Mouse (Mus musculus): ENCODE results near the gene Thbs2. TPM values are rescaled to one million over a fixed set of nuclear protein-coding genes. Genes with fewer than 3 reads are reported as not detected.

Gene Thbs2
- total RNA-seq, 1 experiment: 4.5 TPM

GRCm38 (mm10) chr17:14696281-14696795 lies 2.3 kb upstream of the Thbs2 start:
- Histone ChIP-seq H3K27ac (ENCODE audit: insufficient read depth, low read depth, low read length, poor library complexity, severe bottlenecking) (no peak overlapping the region), H3K4me1 (ENCODE audit: control insufficient read depth in 2 of 2, insufficient read depth in 2 of 2, low read length in 2 of 2, poor library complexity in 1 of 2) (peaks cover 0 to 9% of the 10 kb centered on the region in 2 experiments; a peak in 2 of 4 replicates), H3K9me3 (ENCODE audit: control insufficient read depth, insufficient read depth, low read depth, low read length) (no peaks in the 10 kb centered on the region), H3K9ac (ENCODE audit: insufficient read depth, low read depth, low read length, poor library complexity, severe bottlenecking) (no peak overlapping the region), H3K4me3 (ENCODE audit: insufficient read depth in 1 of 2, low read depth in 1 of 2, low read length in 2 of 2, poor library complexity in 1 of 2, severe bottlenecking in 1 of 2) (no peak overlapping the region), H3K36me3 (ENCODE audit: control insufficient read depth, insufficient read depth, low read length, poor library complexity, severe bottlenecking) (no peaks in the 10 kb centered on the region)
- DNase-seq (ENCODE audit: low read depth, low spot score): no peak
- in situ Hi-C loops (cut with MboI; ENCODE audit: low sequenced_read_pairs in 2 of 2, unreplicated experiment in 2 of 2): no loop called here
- TF ChIP-seq MAFK (IDR thresholded peaks at IDR 0.05; ENCODE audit: insufficient read depth, low read depth, low read length) (no peak), HCFC1 (IDR thresholded peaks at IDR 0.05; ENCODE audit: borderline replicate concordance, insufficient read depth, low read length) (no peak), ZC3H11A (IDR thresholded peaks at IDR 0.05; ENCODE audit: borderline replicate concordance, low read depth, low read length) (no peak), CHD2 (IDR thresholded peaks at IDR 0.05; ENCODE audit: low read depth, low read length) (no peak), ZNF384 (IDR thresholded peaks at IDR 0.05; ENCODE audit: low read depth, low read length) (no peak)

GRCm38 (mm10) chr17:14693048-14693993 lies 714 bp downstream of the Thbs2 start:
- DNase-seq (ENCODE audit: low read depth, low spot score): peak; percentile 91
- no peak overlapping the region; the same call in 1 of the 2 replicates for H3K27ac ChIP-seq (ENCODE audit: insufficient read depth, low read depth, low read length, poor library complexity, severe bottlenecking)

GRCm38 (mm10) chr17:14691901-14692300 lies 2.1 kb downstream of the Thbs2 start:
- in situ Hi-C loops (cut with MboI; ENCODE audit: low sequenced_read_pairs in 2 of 2, unreplicated experiment in 2 of 2): no loop called here
- H3K4me1 ChIP-seq (ENCODE audit: control insufficient read depth in 2 of 2, insufficient read depth in 2 of 2, low read length in 2 of 2, poor library complexity in 1 of 2): peaks cover 0 to 9% of the 10 kb centered on the region in 2 experiments; a peak in 2 of 4 replicates

More at GRCm38 (mm10) chr17:14693048-14693993, 714 bp downstream of the Thbs2 start:
- Histone ChIP-seq H3K9ac (ENCODE audit: insufficient read depth, low read depth, low read length, poor library complexity, severe bottlenecking) (no peak overlapping the region), H3K36me3 (ENCODE audit: control insufficient read depth, insufficient read depth, low read length, poor library complexity, severe bottlenecking) (no peaks in the 10 kb centered on the region), H3K4me1 (ENCODE audit: control insufficient read depth in 2 of 2, insufficient read depth in 2 of 2, low read length in 2 of 2, poor library complexity in 1 of 2) (peaks cover 0 to 9% of the 10 kb centered on the region in 2 experiments; a peak in 2 of 4 replicates), H3K9me3 (ENCODE audit: control insufficient read depth, insufficient read depth, low read depth, low read length) (no peaks in the 10 kb centered on the region), H3K4me3 (ENCODE audit: insufficient read depth in 1 of 2, low read depth in 1 of 2, low read length in 2 of 2, poor library complexity in 1 of 2, severe bottlenecking in 1 of 2) (peak overlapping the region; percentile 4 to 15; a peak in 1 of 4 replicates)
- in situ Hi-C loops (cut with MboI; ENCODE audit: low sequenced_read_pairs in 2 of 2, unreplicated experiment in 2 of 2): no loop called here
- no peak for TF ChIP-seq ZC3H11A (IDR thresholded peaks at IDR 0.05; ENCODE audit: borderline replicate concordance, low read depth, low read length)
- TF ChIP-seq MAFK (IDR thresholded peaks at IDR 0.05; ENCODE audit: insufficient read depth, low read depth, low read length): no peak
- TF ChIP-seq HCFC1 (IDR thresholded peaks at IDR 0.05; ENCODE audit: borderline replicate concordance, insufficient read depth, low read length): no peak
- TF ChIP-seq CHD2 (IDR thresholded peaks at IDR 0.05; ENCODE audit: low read depth, low read length): no peak
- no peak for TF ChIP-seq ZNF384 (IDR thresholded peaks at IDR 0.05; ENCODE audit: low read depth, low read length)

GRCm38 (mm10) chr17:14691197-14691596 lies 2.8 kb downstream of the Thbs2 start:
- Histone ChIP-seq H3K9me3 (ENCODE audit: control insufficient read depth, insufficient read depth, low read depth, low read length) (no peaks in the 10 kb centered on the region), H3K4me3 (ENCODE audit: insufficient read depth in 1 of 2, low read depth in 1 of 2, low read length in 2 of 2, poor library complexity in 1 of 2, severe bottlenecking in 1 of 2) (no peak overlapping the region), H3K9ac (ENCODE audit: insufficient read depth, low read depth, low read length, poor library complexity, severe bottlenecking) (no peak overlapping the region), H3K4me1 (ENCODE audit: control insufficient read depth in 2 of 2, insufficient read depth in 2 of 2, low read length in 2 of 2, poor library complexity in 1 of 2) (peaks cover 0 to 11% of the 10 kb centered on the region in 2 experiments; a peak in 2 of 4 replicates), H3K36me3 (ENCODE audit: control insufficient read depth, insufficient read depth, low read length, poor library complexity, severe bottlenecking) (no peaks in the 10 kb centered on the region), H3K27ac (ENCODE audit: insufficient read depth, low read depth, low read length, poor library complexity, severe bottlenecking) (no peak overlapping the region)
- in situ Hi-C loops (cut with MboI; ENCODE audit: low sequenced_read_pairs in 2 of 2, unreplicated experiment in 2 of 2): no loop called here
- TF ChIP-seq HCFC1 (IDR thresholded peaks at IDR 0.05; ENCODE audit: borderline replicate concordance, insufficient read depth, low read length): no peak
- DNase-seq (ENCODE audit: low read depth, low spot score): no peak

More at GRCm38 (mm10) chr17:14691901-14692300, 2.1 kb downstream of the Thbs2 start:
- TF ChIP-seq ZNF384 (IDR thresholded peaks at IDR 0.05; ENCODE audit: low read depth, low read length) (no peak), CHD2 (IDR thresholded peaks at IDR 0.05; ENCODE audit: low read depth, low read length) (no peak), ZC3H11A (IDR thresholded peaks at IDR 0.05; ENCODE audit: borderline replicate concordance, low read depth, low read length) (no peak), HCFC1 (IDR thresholded peaks at IDR 0.05; ENCODE audit: borderline replicate concordance, insufficient read depth, low read length) (no peak), MAFK (IDR thresholded peaks at IDR 0.05; ENCODE audit: insufficient read depth, low read depth, low read length) (no peak)
- H3K4me3 ChIP-seq (ENCODE audit: insufficient read depth in 1 of 2, low read depth in 1 of 2, low read length in 2 of 2, poor library complexity in 1 of 2, severe bottlenecking in 1 of 2): no peak overlapping the region
- no peak overlapping the region for H3K9ac ChIP-seq (ENCODE audit: insufficient read depth, low read depth, low read length, poor library complexity, severe bottlenecking)
- H3K9me3 ChIP-seq (ENCODE audit: control insufficient read depth, insufficient read depth, low read depth, low read length): no peaks in the 10 kb centered on the region
- H3K36me3 ChIP-seq (ENCODE audit: control insufficient read depth, insufficient read depth, low read length, poor library complexity, severe bottlenecking): no peaks in the 10 kb centered on the region
- no peak overlapping the region for H3K27ac ChIP-seq (ENCODE audit: insufficient read depth, low read depth, low read length, poor library complexity, severe bottlenecking)
- no peak for DNase-seq (ENCODE audit: low read depth, low spot score)
